Mouse (Mus musculus) CH12.LX (cell line): ENCODE measurements at regions not wholly inside any gene's neighbourhood (a gene's known extent, or its start where the extent isn't known, plus 50 kb on each side); places are given as distances from the start of the nearest gene placed in this dataset.

Experiments
- BHLHE40 ChIP-seq: IDR thresholded peaks from 2 replicates; pipeline ENCODE4 v1.6.1; 2011; ENCODE audit warnings: mild to moderate bottlenecking, low read depth, low read length, improper control_type of control experiment
- CTCF ChIP-seq, 2 experiments: IDR thresholded peaks in 1 of 2; conservative IDR thresholded peaks in 1 of 2; 2 replicates each; pipeline ENCODE4 v1.5.1; 2011 to 2012; ENCODE audit warnings: low read depth in 2 of 2, low read length in 2 of 2, improper control_type of control experiment in 1 of 2, inconsistent platforms in 1 of 2, mild to moderate bottlenecking in 1 of 2, moderate library complexity in 1 of 2
- ELF1 ChIP-seq: IDR thresholded peaks from 2 replicates; pipeline ENCODE4 v1.6.1; 2014; ENCODE audit warnings: low read depth, mild to moderate bottlenecking, inconsistent platforms, low read length, improper control_type of control experiment
- ETS1 ChIP-seq: conservative IDR thresholded peaks from 2 replicates; pipeline ENCODE4 v1.6.1; 2012; ENCODE audit warnings: low read depth, mild to moderate bottlenecking, inconsistent platforms, low read length, improper control_type of control experiment, moderate library complexity
- MAFK ChIP-seq: IDR thresholded peaks from 2 replicates; pipeline ENCODE4 v1.6.1; 2011; ENCODE audit warnings: low read length, improper control_type of control experiment; ENCODE audit not compliant: insufficient replicate concordance
- MAX ChIP-seq: IDR thresholded peaks from 2 replicates; pipeline ENCODE4 v1.6.1; 2011; ENCODE audit warnings: low read length, improper control_type of control experiment
- MAZ ChIP-seq: IDR thresholded peaks from 2 replicates; pipeline ENCODE4 v1.6.1; 2012; ENCODE audit warnings: low read depth, mild to moderate bottlenecking, inconsistent platforms, low read length, improper control_type of control experiment, moderate library complexity
- MEF2A ChIP-seq: IDR thresholded peaks from 2 replicates; pipeline ENCODE4 v1.6.1; 2014; ENCODE audit warnings: low read depth, mild to moderate bottlenecking, inconsistent platforms, low read length, improper control_type of control experiment, borderline replicate concordance
- NRF1 ChIP-seq: IDR thresholded peaks from 2 replicates; pipeline ENCODE4 v1.6.1; 2014; ENCODE audit warnings: low read depth, mild to moderate bottlenecking, inconsistent platforms, low read length, improper control_type of control experiment, moderate library complexity
- POLR2A ChIP-seq: IDR thresholded peaks from 2 replicates; pipeline ENCODE4 v1.6.1; 2011; ENCODE audit warnings: low read depth, mild to moderate bottlenecking, improper control_type of control experiment, low read length
- RCOR1 ChIP-seq: conservative IDR thresholded peaks from 2 replicates; pipeline ENCODE4 v1.6.1; 2012; ENCODE audit warnings: low read depth, mild to moderate bottlenecking, inconsistent platforms, low read length, improper control_type of control experiment
- SIN3A ChIP-seq: IDR thresholded peaks from 2 replicates; pipeline ENCODE4 v1.6.1; 2012; ENCODE audit warnings: low read length, improper control_type of control experiment, inconsistent platforms
- UBTF ChIP-seq: IDR thresholded peaks from 2 replicates; pipeline ENCODE4 v1.6.1; 2012; ENCODE audit warnings: low read depth, mild to moderate bottlenecking, inconsistent platforms, low read length, improper control_type of control experiment, moderate library complexity
- ZMIZ1 ChIP-seq: IDR thresholded peaks from 2 replicates; pipeline ENCODE4 v1.6.1; 2012; ENCODE audit warnings: low read depth, mild to moderate bottlenecking, inconsistent platforms, low read length, improper control_type of control experiment

GRCm38 (mm10) chr13:16476515-16476914 is 464.9 kb downstream of the Inhba start:
- TF ChIP-seq CTCF (conservative IDR thresholded peaks at IDR 0.05 in 1 of 2, IDR thresholded peaks at IDR 0.05 in 1 of 2; ENCODE audit: low read depth in 2 of 2, low read length in 2 of 2) (no peak), UBTF (no peak), SIN3A (no peak), POLR2A (no peak), MEF2A (no peak), NRF1 (no peak), RCOR1 (no peak), MAZ (no peak), MAFK (no peak), ETS1 (no peak), MAX (no peak), ELF1 (no peak), ZMIZ1 (no peak), BHLHE40 (no peak)
